Mouse (Mus musculus) embryonic facial prominence, embryonic 12.5 days (tissue): ENCODE measurements around the gene Khdc4. TPM values are rescaled to one million over a fixed set of nuclear protein-coding genes. Genes with fewer than 3 reads are reported as not detected.

Experiments
- ATAC-seq: fragments of 200-750 bp; cut with Nextera tagmentation; 2 replicates; pipeline ENCODE4 v1.8.0; 2017; ENCODE audit not compliant: insufficient number of reproducible peaks, insufficient read depth, low FRiP score, low TSS enrichment
- H3K27ac ChIP-seq: fragments of 300-500 bp; sonication (generic); 2 replicates; pipeline ENCODE4 v1.5.1; 2016; ENCODE audit warnings: mild to moderate bottlenecking
- H3K27me3 ChIP-seq: fragments of 300-500 bp; sonication (generic); 2 replicates; pipeline ENCODE4 v1.6.1; 2016; ENCODE audit warnings: mild to moderate bottlenecking, moderate library complexity
- H3K36me3 ChIP-seq: fragments of 300-500 bp; sonication (generic); 2 replicates; pipeline ENCODE4 v1.6.1; 2016; ENCODE audit warnings: mild to moderate bottlenecking
- H3K4me1 ChIP-seq: fragments of 300-500 bp; sonication (generic); 2 replicates; pipeline ENCODE4 v1.6.1; 2016
- H3K4me2 ChIP-seq: fragments of 300-500 bp; sonication (generic); replicated peaks from 2 replicates; pipeline ENCODE4 v1.6.1; 2016; ENCODE audit warnings: mild to moderate bottlenecking, moderate library complexity
- H3K4me3 ChIP-seq: fragments of 300-500 bp; sonication (generic); 2 replicates; pipeline ENCODE4 v1.5.1; 2016; ENCODE audit warnings: mild to moderate bottlenecking
- H3K9ac ChIP-seq: fragments of 300-500 bp; sonication (generic); 2 replicates; pipeline ENCODE4 v1.6.1; 2016; ENCODE audit warnings: mild to moderate bottlenecking, moderate library complexity
- H3K9me3 ChIP-seq: fragments of 300-500 bp; sonication (generic); 2 replicates; pipeline ENCODE4 v1.6.1; 2016; ENCODE audit warnings: mild to moderate bottlenecking, moderate library complexity
- WGBS: fragments of 180-500 bp; shearing (Covaris S2); methylation state at CpG from one replicate; pipeline ENCODE4 v1.1.7; 2016; 5-methylcytosine and 5-hydroxymethylcytosine counted together
- polyA plus RNA-seq: library from polyadenylated mRNA; unstranded; fragments of >200 nt; fragmentation: Nextera tagmentation; extraction: Ambion mirVana; gene quantifications from 2 replicates; pipeline ENCODE4 v1.2.1, GENCODE M21; 2016

Gene Khdc4
- polyA plus RNA-seq, 1 experiment from 2014 or later, result 117 TPM

DNA sequence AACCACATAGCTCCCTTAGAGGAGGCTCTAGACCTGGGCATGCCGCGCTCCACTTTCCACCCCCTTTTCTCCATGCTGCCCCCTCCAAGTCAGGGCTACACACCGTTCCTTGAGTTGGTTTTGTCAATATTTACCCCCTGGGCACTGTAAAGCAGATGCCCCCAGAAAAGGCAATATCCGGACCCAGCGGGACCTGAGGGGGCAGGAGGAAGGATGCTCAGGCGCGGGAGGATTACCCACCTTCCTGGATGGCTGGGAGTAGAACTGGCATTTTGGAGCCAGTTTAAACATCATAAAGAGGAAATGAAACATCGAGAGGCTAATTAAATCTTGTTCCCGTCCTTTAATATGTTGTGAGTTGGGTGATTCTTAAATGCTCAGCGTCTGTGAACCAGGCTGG is 36.4 kb upstream of the Khdc4 start:
- no peak for ATAC-seq
- Histone ChIP-seq H3K9me3 (no peaks in the 10 kb centered on the region), H3K36me3 (peaks cover 47% of the 10 kb centered on the region), H3K4me1 (no peaks in the 10 kb centered on the region), H3K4me2 (no peak overlapping the region), H3K4me3 (no peak overlapping the region), H3K9ac (no peak overlapping the region), H3K27ac (no peak overlapping the region), H3K27me3 (no peaks in the 10 kb centered on the region)
- 82% methylated on average over 10 of the region's 10 CpGs for WGBS

- Histone ChIP-seq H3K27me3 (no peaks in the 10 kb centered on the region), H3K9ac (no peak overlapping the region), H3K36me3 (peaks cover 39% of the 10 kb centered on the region), H3K4me1 (no peaks in the 10 kb centered on the region), H3K27ac (no peak overlapping the region), H3K9me3 (no peaks in the 10 kb centered on the region), H3K4me2 (no peak overlapping the region), H3K4me3 (no peak overlapping the region)
- WGBS, result 95% methylated on average over 13 of the region's 13 CpGs
- ATAC-seq, result no peak
These were observed 35.6 kb upstream of the Khdc4 start for GRCm38 (mm10) chr3:88649967-88650366.

DNA sequence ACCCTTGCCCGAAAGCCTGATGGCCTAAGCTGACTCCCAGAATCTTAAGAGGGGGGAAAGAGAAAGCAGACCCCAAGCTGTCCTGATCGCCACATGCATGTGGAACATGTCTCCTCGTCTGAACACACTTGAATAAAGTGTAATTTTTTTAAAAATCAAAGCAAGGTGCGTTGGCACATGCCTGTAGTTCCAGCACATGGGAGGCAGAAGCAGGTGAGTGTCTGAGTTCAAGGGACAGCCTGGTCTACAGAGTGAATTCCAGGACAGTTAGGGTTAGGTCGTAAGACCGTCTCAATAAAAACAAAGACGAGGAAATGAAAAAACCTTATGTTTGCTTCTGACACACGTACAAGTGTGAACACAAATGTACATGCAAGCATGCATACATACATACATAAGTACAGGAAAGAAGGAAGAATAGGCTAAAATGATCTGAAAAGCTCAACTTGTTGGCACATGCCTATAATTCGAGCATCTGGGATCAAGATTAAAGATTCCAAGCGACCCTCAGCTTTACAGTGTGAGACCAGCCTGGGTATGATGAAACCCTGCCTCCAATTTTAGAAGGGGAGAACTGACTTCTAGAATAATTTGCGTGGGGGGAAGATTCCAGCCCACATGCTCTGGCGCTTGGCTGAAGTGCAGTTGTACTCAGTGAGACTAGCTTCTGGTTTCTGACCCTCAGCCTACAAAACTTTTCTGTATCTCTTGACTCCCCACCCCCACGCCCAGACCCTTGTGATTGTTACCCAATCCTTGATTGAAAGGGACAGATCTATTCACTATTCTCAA is 34.7 kb upstream of the Khdc4 start:
- 75% methylated on average over 13 of the region's 13 CpGs for WGBS

DNA sequence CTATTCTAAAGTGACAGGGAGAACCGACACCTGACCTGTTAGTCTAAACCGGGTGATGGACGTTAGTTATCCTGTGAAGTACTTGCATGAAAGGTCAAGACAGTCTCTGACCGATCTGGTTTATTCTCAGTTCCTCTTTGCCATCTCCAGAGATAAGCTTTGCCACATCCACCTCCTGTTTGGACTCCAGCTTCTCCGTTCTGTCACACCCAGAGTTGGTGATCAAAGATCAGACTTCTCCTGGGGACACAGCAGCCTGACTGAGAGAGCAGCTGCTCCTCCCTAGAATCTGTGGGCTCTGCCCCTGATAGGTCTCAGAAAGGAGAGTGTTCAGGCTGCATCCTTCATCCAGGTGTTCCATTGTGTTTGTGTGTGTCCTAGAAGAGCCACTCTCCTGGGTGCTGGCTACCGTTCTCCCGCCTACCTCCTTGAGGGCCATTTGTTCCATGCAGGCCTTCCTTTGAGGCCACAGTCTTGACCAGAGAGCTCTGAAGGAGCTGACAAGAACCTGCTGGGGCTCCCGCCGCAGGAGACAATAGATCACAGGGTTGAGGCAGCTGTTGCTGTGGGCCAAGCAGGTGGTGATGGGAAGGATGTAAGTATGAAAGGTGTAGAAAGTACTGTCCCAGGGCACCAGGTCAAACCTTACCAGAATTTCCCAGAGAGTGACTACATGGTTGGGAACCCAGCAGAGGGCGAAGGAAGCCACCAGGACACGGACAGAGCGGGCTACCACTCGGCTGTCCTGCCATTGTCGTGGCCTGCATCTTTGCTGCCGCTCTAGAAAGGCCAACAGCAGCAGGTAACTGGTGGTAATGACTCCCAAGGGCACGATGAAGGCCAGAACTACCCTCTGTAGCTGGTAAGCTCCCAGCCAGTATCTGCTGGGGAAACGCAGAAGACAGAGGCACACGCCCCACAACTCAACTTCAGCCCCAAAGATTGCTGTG is 33.7 kb upstream of the Khdc4 start:
- WGBS, result 83% methylated on average over 18 of the region's 18 CpGs
- Histone ChIP-seq H3K4me1 (no peaks in the 10 kb centered on the region), H3K36me3 (peaks cover 19% of the 10 kb centered on the region), H3K4me2 (no peak overlapping the region), H3K27me3 (no peaks in the 10 kb centered on the region), H3K9me3 (no peaks in the 10 kb centered on the region), H3K27ac (no peak overlapping the region), H3K4me3 (no peak overlapping the region), H3K9ac (no peak overlapping the region)
- no peak for ATAC-seq

More for the DNA sequence above, 34.7 kb upstream of the Khdc4 start:
- Histone ChIP-seq H3K27me3 (no peaks in the 10 kb centered on the region), H3K9me3 (no peaks in the 10 kb centered on the region), H3K27ac (no peak overlapping the region), H3K36me3 (peaks cover 29% of the 10 kb centered on the region), H3K9ac (no peak overlapping the region), H3K4me1 (no peaks in the 10 kb centered on the region), H3K4me2 (no peak overlapping the region), H3K4me3 (no peak overlapping the region)
- ATAC-seq, result no peak

DNA sequence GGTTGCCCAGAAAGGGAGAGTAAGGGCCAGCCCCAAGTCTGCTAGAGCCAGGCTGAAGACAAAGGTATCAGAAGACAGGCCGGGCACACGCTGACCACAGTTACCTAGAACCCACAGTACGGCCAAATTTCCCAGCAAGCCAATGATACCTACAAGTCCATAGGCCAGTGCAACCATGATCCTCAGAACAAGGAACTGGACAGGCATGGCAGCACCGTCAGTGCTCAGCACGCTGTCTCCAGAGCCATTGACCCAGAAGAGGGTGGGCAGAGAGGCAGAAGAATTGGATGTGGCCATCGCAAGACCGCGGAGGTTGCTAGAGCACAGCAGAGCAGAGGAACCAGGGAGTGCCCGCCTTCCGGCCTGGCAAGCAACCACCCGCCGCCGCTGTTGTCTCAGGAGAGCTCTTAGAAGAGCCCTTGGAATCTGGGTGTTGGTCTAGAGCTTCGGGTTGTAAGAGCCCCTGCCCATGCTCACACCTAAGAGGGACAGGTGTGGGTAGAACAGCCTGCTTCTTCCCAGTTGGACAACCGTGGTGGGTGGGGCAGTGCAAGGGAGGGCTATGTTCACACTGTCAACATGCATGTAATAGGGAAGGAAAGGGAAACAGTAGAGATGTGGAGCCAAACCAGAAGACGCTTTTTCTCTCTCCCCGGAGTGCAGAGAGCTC is 32.6 kb upstream of the Khdc4 start, which contains the start of gene Rxfp4:
Gene Rxfp4, minus strand, starts transcription at position 297 of the 670 bp plus-strand sequence.
- Histone ChIP-seq H3K9ac (no peak within 1 kb of the TSS), H3K4me1 (no peaks in the 10 kb centered on the region), H3K9me3 (no peaks in the 10 kb centered on the region), H3K4me2 (no peak within 1 kb of the TSS), H3K27ac (no peak within 1 kb of the TSS), H3K4me3 (no peak within 1 kb of the TSS), H3K36me3 (peaks cover 9% of the 10 kb centered on the region), H3K27me3 (no peaks in the 10 kb centered on the region)
- no peak for ATAC-seq
- WGBS, result 88% methylated on average over 17 of the region's 17 CpGs

DNA sequence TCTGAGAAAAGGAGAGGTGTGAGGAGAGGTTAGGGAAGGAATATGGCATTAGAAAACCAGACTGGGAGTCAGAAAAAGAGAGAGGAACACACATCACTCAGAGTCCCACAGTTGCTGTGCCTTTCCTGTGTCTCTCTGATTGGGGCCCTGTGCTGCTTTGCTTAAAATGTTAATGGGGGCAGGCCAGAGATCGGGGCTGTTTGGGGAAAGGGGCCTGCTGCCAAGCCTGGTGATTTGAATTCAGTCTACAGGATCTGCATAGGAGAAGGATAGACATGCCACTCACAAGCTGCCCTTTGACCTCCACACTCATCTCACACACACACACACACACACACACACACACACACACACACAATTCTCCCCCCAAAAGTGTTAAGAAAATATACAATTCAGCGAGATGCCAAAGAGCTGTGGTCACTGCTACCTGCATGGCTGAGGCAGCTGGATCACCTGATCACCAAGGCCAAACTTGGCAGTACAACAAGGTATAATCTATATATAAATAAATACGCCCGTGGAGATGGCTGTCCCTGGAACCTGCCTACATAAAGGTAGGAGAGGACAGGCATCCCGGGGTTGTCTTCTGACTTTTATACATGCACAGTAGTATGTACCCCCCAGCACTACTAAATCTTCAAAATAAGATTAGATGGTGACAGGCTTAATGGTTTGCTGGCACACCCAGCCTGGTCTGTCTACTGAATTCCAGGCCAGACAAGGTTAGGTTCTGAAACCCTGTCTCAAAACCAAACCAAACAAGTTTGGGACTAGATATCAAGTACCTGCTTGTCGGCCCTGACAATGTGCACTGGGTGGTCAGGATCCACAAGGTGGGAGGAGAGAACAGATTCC is 31.9 kb upstream of the Khdc4 start:
- 77% methylated on average over 6 of the region's 6 CpGs for WGBS
- Histone ChIP-seq H3K27me3 (no peaks in the 10 kb centered on the region), H3K4me3 (no peak overlapping the region), H3K27ac (no peak overlapping the region), H3K4me2 (no peak overlapping the region), H3K9ac (no peak overlapping the region), H3K9me3 (no peaks in the 10 kb centered on the region), H3K36me3 (0 out of 2 replicates have a peak, but pooled peaks cover 1% of the 10 kb centered on the region), H3K4me1 (no peaks in the 10 kb centered on the region)
- no peak for ATAC-seq

DNA sequence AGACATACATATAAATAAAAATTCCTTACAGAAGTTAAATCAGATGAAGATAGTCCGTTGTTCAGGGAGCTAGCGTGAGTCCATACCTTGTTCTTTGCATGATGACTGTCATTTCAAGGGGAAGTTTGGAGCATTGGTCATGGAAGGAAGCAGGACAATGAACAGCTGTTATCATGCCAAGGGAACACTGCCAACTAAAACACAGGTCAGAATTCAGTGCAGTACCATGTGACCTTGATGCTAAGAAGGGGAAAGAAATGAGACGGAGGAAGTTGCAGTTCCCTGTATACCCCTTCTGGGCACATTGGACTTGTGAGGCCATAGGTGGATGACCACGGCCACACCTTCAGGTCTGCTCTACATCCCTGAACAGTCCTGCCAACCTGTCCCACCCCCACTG is 31.0 kb upstream of the Khdc4 start:
- Histone ChIP-seq H3K4me1 (no peaks in the 10 kb centered on the region), H3K27ac (no peak overlapping the region), H3K9me3 (no peaks in the 10 kb centered on the region), H3K4me3 (no peak overlapping the region), H3K27me3 (no peaks in the 10 kb centered on the region), H3K9ac (no peak overlapping the region), H3K36me3 (no peaks in the 10 kb centered on the region), H3K4me2 (no peak overlapping the region)
- WGBS, result 80% methylated on average over 4 of the region's 4 CpGs
- no peak for ATAC-seq

- Histone ChIP-seq H3K9ac (no peak overlapping the region), H3K27ac (no peak overlapping the region), H3K36me3 (no peaks in the 10 kb centered on the region), H3K4me1 (no peaks in the 10 kb centered on the region), H3K27me3 (no peaks in the 10 kb centered on the region), H3K9me3 (no peaks in the 10 kb centered on the region), H3K4me2 (no peak overlapping the region), H3K4me3 (no peak overlapping the region)
- 78% methylated on average over 8 of the region's 8 CpGs for WGBS
- no peak for ATAC-seq
These were observed 30.0 kb upstream of the Khdc4 start for GRCm38 (mm10) chr3:88655619-88656018.

- Histone ChIP-seq H3K9ac (no peak overlapping the region), H3K9me3 (no peaks in the 10 kb centered on the region), H3K4me2 (no peak overlapping the region), H3K36me3 (no peaks in the 10 kb centered on the region), H3K27ac (no peak overlapping the region), H3K4me3 (no peak overlapping the region), H3K4me1 (no peaks in the 10 kb centered on the region), H3K27me3 (no peaks in the 10 kb centered on the region)
- 70% methylated on average over 5 of the region's 5 CpGs for WGBS
- ATAC-seq, result no peak
These were observed 27.0 kb upstream of the Khdc4 start for GRCm38 (mm10) chr3:88658441-88659127.

DNA sequence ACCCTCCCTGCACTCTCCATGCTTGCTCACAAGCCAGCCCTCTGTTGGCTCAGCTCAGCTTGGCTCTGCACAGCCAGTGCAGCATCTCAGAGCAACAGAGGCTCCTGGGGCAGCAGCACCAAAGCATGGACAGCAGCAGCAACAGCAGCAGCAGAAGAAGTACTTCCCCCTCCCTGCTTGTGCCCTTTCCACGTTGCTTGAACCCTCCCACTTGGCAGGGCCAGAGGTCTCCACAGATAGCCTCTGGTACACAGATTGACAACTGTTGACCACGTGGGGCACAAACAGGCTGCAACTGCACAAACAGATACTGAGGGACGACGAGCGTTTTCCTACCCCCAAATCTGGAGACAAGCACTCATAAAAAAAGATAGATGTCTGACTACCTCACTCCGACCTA is 25.8 kb upstream of the Khdc4 start:
- Histone ChIP-seq H3K27ac (no peak overlapping the region), H3K36me3 (no peaks in the 10 kb centered on the region), H3K4me3 (no peak overlapping the region), H3K4me1 (no peaks in the 10 kb centered on the region), H3K27me3 (no peaks in the 10 kb centered on the region), H3K4me2 (no peak overlapping the region), H3K9me3 (no peaks in the 10 kb centered on the region), H3K9ac (no peak overlapping the region)
- WGBS, result 50% methylated on average over 6 of the region's 6 CpGs
- ATAC-seq, result no peak
